Comparison of ENCODE assay signal across 17 mouse cellular contexts in genomic region chr13:113811141-113811540, GRCm38 (mm10).
"Had no signal": no experiment of that assay in that cellular context is flagged by ENCODE, and none has a peak within 500 bp of the region (broad histone marks: within the 10 kb centered on the region; RNA-seq: fewer than 3 reads in every experiment).

No protein-coding gene starts in this region.

- H3K4me3 ChIP-seq: lung, embryonic 15.5 days; megakaryocyte, embryonic 14.5 days; midbrain, embryonic 13.5 days; midbrain, embryonic 15.5 days; neural tube, embryonic 12.5 days; stomach, embryonic 15.5 days had no signal

- DNase-seq: liver, postnatal 0 days; lung, adult 2 months; lung, postnatal 14 days; lung, postnatal 36 days; right cerebral cortex, postnatal 14 days; thymus, adult 2 months; thymus, postnatal 25 days; thymus, postnatal 4 days had no signal

- H3K4me1 ChIP-seq: midbrain, embryonic 15.5 days had no signal

- H3K9me3 ChIP-seq: lung, embryonic 15.5 days; midbrain, embryonic 13.5 days; midbrain, embryonic 15.5 days; neural tube, embryonic 12.5 days; stomach, embryonic 15.5 days had no signal

- H3K36me3 ChIP-seq: lung, embryonic 15.5 days; midbrain, embryonic 13.5 days; midbrain, embryonic 15.5 days; neural tube, embryonic 12.5 days; stomach, embryonic 15.5 days had no signal

- H3K4me2 ChIP-seq: lung, embryonic 15.5 days; midbrain, embryonic 13.5 days; midbrain, embryonic 15.5 days; neural tube, embryonic 12.5 days; stomach, embryonic 15.5 days had no signal

- H3K9ac ChIP-seq: liver, postnatal 0 days; lung, embryonic 15.5 days; midbrain, embryonic 13.5 days; midbrain, embryonic 15.5 days; neural tube, embryonic 12.5 days; stomach, embryonic 15.5 days had no signal

- H3K27ac ChIP-seq: lung, embryonic 15.5 days; macrophage; midbrain, embryonic 13.5 days; midbrain, embryonic 15.5 days; neural tube, embryonic 12.5 days; stomach, embryonic 15.5 days; stomach, postnatal 0 days had no signal

- ATAC-seq: liver, postnatal 0 days; lung, postnatal 0 days; midbrain, embryonic 13.5 days; midbrain, embryonic 15.5 days had no signal

- H3K27me3 ChIP-seq: lung, embryonic 15.5 days; megakaryocyte, embryonic 14.5 days; midbrain, embryonic 13.5 days; midbrain, embryonic 15.5 days; neural tube, embryonic 12.5 days; stomach, embryonic 15.5 days had no signal
